Mouse (Mus musculus) MEL (cell line): ENCODE measurements around the gene Kynu. TPM values are rescaled to one million over a fixed set of nuclear protein-coding genes. Genes with fewer than 3 reads are reported as not detected.

ENCODE experiments used
- DNase-seq: peaks from one replicate; pipeline ENCODE4 v3.0.0; 2011; ENCODE audit warnings: low read depth, low spot score
- H3K27ac ChIP-seq: 2 replicates; pipeline ENCODE4 v1.5.1; 2012; ENCODE audit warnings: low read depth, mild to moderate bottlenecking, control low read depth, low read length, moderate library complexity; ENCODE audit not compliant: control insufficient read depth
- H3K27me3 ChIP-seq, 2 experiments: fragments of 150-350 bp in 1 of 2; sonication (generic) in 1 of 2; 2 replicates each; pipeline ENCODE4 v1.6.1; 2012; ENCODE audit warnings: low read length in 2 of 2, mild to moderate bottlenecking in 2 of 2, improper control_type of control experiment in 1 of 2, moderate library complexity in 1 of 2; ENCODE audit not compliant: insufficient read depth in 2 of 2, control insufficient read depth in 1 of 2
- H3K36me3 ChIP-seq, 2 experiments: 2 replicates each; pipeline ENCODE4 v1.6.1; 2012 to 2014; ENCODE audit warnings: low read length in 2 of 2, improper control_type of control experiment in 1 of 2, inconsistent platforms in 1 of 2, mild to moderate bottlenecking in 1 of 2; ENCODE audit not compliant: insufficient read depth in 2 of 2, control insufficient read depth in 1 of 2
- H3K4me1 ChIP-seq, 2 experiments: fragments of 150-350 bp in 1 of 2; sonication (generic) in 1 of 2; 2 replicates each; pipeline ENCODE4 v1.6.1; 2012; ENCODE audit warnings: low read length in 2 of 2, improper control_type of control experiment in 1 of 2, mild to moderate bottlenecking in 1 of 2; ENCODE audit not compliant: insufficient read depth in 2 of 2, control insufficient read depth in 1 of 2
- H3K4me3 ChIP-seq, 2 experiments: fragments of 150-350 bp in 1 of 2; sonication (generic) in 1 of 2; 2 replicates each; pipeline ENCODE4 v1.5.1; 2012; ENCODE audit warnings: low read depth in 2 of 2, low read length in 2 of 2, mild to moderate bottlenecking in 2 of 2, moderate library complexity in 2 of 2, control low read depth in 1 of 2, improper control_type of control experiment in 1 of 2; ENCODE audit not compliant: control insufficient read depth in 1 of 2, insufficient read depth in 1 of 2
- H3K79me2 ChIP-seq: 2 replicates; pipeline ENCODE4 v1.6.1; 2012; ENCODE audit warnings: mild to moderate bottlenecking, low read length, moderate library complexity; ENCODE audit not compliant: control insufficient read depth, poor library complexity, insufficient read depth
- H3K9ac ChIP-seq: 2 replicates; pipeline ENCODE4 v1.6.1; 2012; ENCODE audit warnings: low read depth, mild to moderate bottlenecking, control low read depth, low read length, moderate library complexity; ENCODE audit not compliant: control insufficient read depth, poor library complexity, severe bottlenecking
- H3K9me3 ChIP-seq: fragments of 150-350 bp; sonication (generic); replicated peaks from 2 replicates; pipeline ENCODE4 v1.6.1; 2012; ENCODE audit warnings: mild to moderate bottlenecking, low read length, improper control_type of control experiment, moderate library complexity; ENCODE audit not compliant: insufficient read depth
- CHD1 ChIP-seq: IDR thresholded peaks from 2 replicates; pipeline ENCODE4 v1.6.1; 2012; ENCODE audit warnings: low read depth, mild to moderate bottlenecking, inconsistent platforms, low read length, improper control_type of control experiment
- CHD2 ChIP-seq: IDR thresholded peaks from 2 replicates; pipeline ENCODE4 v1.6.1; 2011; ENCODE audit warnings: low read length, improper control_type of control experiment
- CTCF ChIP-seq, 3 experiments: IDR thresholded peaks in 2 of 3; conservative IDR thresholded peaks in 1 of 3; 2 replicates each; pipeline ENCODE4 v1.5.1; 2011 to 2012; ENCODE audit warnings: low read length in 3 of 3, low read depth in 2 of 3, mild to moderate bottlenecking in 2 of 3, improper control_type of control experiment in 1 of 3, inconsistent platforms in 1 of 3, mixed read lengths in 1 of 3, moderate library complexity in 1 of 3; ENCODE audit not compliant: control insufficient read depth in 1 of 3, insufficient read depth in 1 of 3, poor library complexity in 1 of 3, severe bottlenecking in 1 of 3
- E2F4 ChIP-seq: IDR thresholded peaks from 2 replicates; pipeline ENCODE4 v1.6.1; 2011; ENCODE audit warnings: low read depth, low read length, improper control_type of control experiment, borderline replicate concordance
- ELF1 ChIP-seq: IDR thresholded peaks from 2 replicates; pipeline ENCODE4 v1.6.1; 2014; ENCODE audit warnings: low read depth, mild to moderate bottlenecking, inconsistent platforms, low read length, improper control_type of control experiment, moderate library complexity
- EP300 ChIP-seq, 2 experiments: IDR thresholded peaks; 2 replicates each; pipeline ENCODE4 v1.6.1; 2011; ENCODE audit warnings: improper control_type of control experiment in 2 of 2, low read length in 2 of 2, low read depth in 1 of 2, mild to moderate bottlenecking in 1 of 2
- JUND ChIP-seq: IDR thresholded peaks from 2 replicates; pipeline ENCODE4 v1.6.1; 2011; ENCODE audit warnings: low read depth, mild to moderate bottlenecking, improper control_type of control experiment, low read length
- KAT2A ChIP-seq: conservative IDR thresholded peaks from 2 replicates; pipeline ENCODE4 v1.6.1; 2012; ENCODE audit warnings: low read depth, low read length, improper control_type of control experiment, inconsistent platforms
- MAX ChIP-seq: IDR thresholded peaks from 2 replicates; pipeline ENCODE4 v1.6.1; 2011; ENCODE audit warnings: low read length, improper control_type of control experiment
- MAZ ChIP-seq: IDR thresholded peaks from 2 replicates; pipeline ENCODE4 v1.6.1; 2012; ENCODE audit warnings: low read depth, mild to moderate bottlenecking, inconsistent platforms, low read length, improper control_type of control experiment
- MXI1 ChIP-seq: IDR thresholded peaks from 2 replicates; pipeline ENCODE4 v1.6.1; 2011; ENCODE audit warnings: mild to moderate bottlenecking, low read depth, low read length, improper control_type of control experiment
- MYC ChIP-seq: IDR thresholded peaks from 2 replicates; pipeline ENCODE4 v1.6.1; 2011; ENCODE audit warnings: low read depth, mild to moderate bottlenecking, low read length, improper control_type of control experiment, moderate library complexity
- NELFE ChIP-seq: IDR thresholded peaks from 2 replicates; pipeline ENCODE4 v1.6.1; 2011; ENCODE audit warnings: low read depth, low read length, improper control_type of control experiment
- NRF1 ChIP-seq: IDR thresholded peaks from 2 replicates; pipeline ENCODE4 v1.6.1; 2014; ENCODE audit warnings: low read depth, mild to moderate bottlenecking, inconsistent platforms, low read length, improper control_type of control experiment, moderate library complexity; ENCODE audit not compliant: poor library complexity, insufficient read depth, severe bottlenecking
- POLR2AphosphoS2 ChIP-seq: IDR thresholded peaks from 2 replicates; pipeline ENCODE4 v1.6.1; 2011; ENCODE audit warnings: low read length, improper control_type of control experiment
- POLR2AphosphoS5 ChIP-seq: IDR thresholded peaks from 2 replicates; pipeline ENCODE4 v1.6.1; 2012; ENCODE audit warnings: low read depth, borderline replicate concordance, mild to moderate bottlenecking, inconsistent platforms, low read length, moderate library complexity, mixed read lengths
- RAD21 ChIP-seq: IDR thresholded peaks from 2 replicates; pipeline ENCODE4 v1.6.1; 2011; ENCODE audit warnings: mild to moderate bottlenecking, low read depth, low read length, improper control_type of control experiment
- RCOR1 ChIP-seq: IDR thresholded peaks from 2 replicates; pipeline ENCODE4 v1.6.1; 2012; ENCODE audit warnings: low read depth, mild to moderate bottlenecking, inconsistent platforms, low read length, improper control_type of control experiment
- SIN3A ChIP-seq: IDR thresholded peaks from 2 replicates; pipeline ENCODE4 v1.6.1; 2012; ENCODE audit warnings: low read length, improper control_type of control experiment, inconsistent platforms
- SMC3 ChIP-seq: IDR thresholded peaks from 2 replicates; pipeline ENCODE4 v1.6.1; 2011; ENCODE audit warnings: low read depth, low read length, improper control_type of control experiment
- TAL1 ChIP-seq: IDR thresholded peaks from 2 replicates; pipeline ENCODE4 v1.6.1; 2012; ENCODE audit warnings: mild to moderate bottlenecking, inconsistent platforms, low read length, moderate library complexity, mixed read lengths
- TBP ChIP-seq: IDR thresholded peaks from 2 replicates; pipeline ENCODE4 v1.8.0; 2011; ENCODE audit warnings: low read depth, low read length, improper control_type of control experiment
- TCF12 ChIP-seq: IDR thresholded peaks from 2 replicates; pipeline ENCODE4 v1.6.1; 2014; ENCODE audit warnings: low read depth, mild to moderate bottlenecking, inconsistent platforms, low read length, improper control_type of control experiment, moderate library complexity
- UBTF ChIP-seq: IDR thresholded peaks from 2 replicates; pipeline ENCODE4 v1.6.1; 2012; ENCODE audit warnings: low read depth, mild to moderate bottlenecking, inconsistent platforms, low read length, improper control_type of control experiment, moderate library complexity, borderline replicate concordance; ENCODE audit not compliant: insufficient read depth
- USF1 ChIP-seq: IDR thresholded peaks from 2 replicates; pipeline ENCODE4 v1.6.1; 2014; ENCODE audit warnings: low read depth, mild to moderate bottlenecking, inconsistent platforms, low read length, improper control_type of control experiment, moderate library complexity
- USF2 ChIP-seq, 2 experiments: IDR thresholded peaks; 2 replicates each; pipeline ENCODE4 v1.6.1; 2011 to 2012; ENCODE audit warnings: improper control_type of control experiment in 2 of 2, low read length in 2 of 2, borderline replicate concordance in 1 of 2, inconsistent platforms in 1 of 2, low read depth in 1 of 2, mild to moderate bottlenecking in 1 of 2; ENCODE audit not compliant: insufficient read depth in 1 of 2
- polyA plus RNA-seq, 2 experiments: library from polyadenylated mRNA; stranded (reverse) in 1 of 2; unstranded in 1 of 2; fragments of >175 nt in 1 of 2; fragments of >200 nt in 1 of 2; gene quantifications; 2 replicates each; pipeline versions ENCODE4 v1.2.1 to v1.2.4; 2012; ENCODE audit warnings: low replicate concordance in 2 of 2, low read depth in 1 of 2; ENCODE audit not compliant: insufficient read length in 2 of 2, insufficient read depth in 1 of 2, missing spikeins in 1 of 2
- total RNA-seq: library from RNA; depleted of rRNA; stranded (reverse); fragments of 300-350 nt; gene quantifications from 2 replicates; pipeline ENCODE4 v1.2.3, GENCODE M21; 2012

Gene Kynu
- total and polyA plus RNA-seq, 3 experiments, result 0.04 TPM; not detected in 2

DNA sequence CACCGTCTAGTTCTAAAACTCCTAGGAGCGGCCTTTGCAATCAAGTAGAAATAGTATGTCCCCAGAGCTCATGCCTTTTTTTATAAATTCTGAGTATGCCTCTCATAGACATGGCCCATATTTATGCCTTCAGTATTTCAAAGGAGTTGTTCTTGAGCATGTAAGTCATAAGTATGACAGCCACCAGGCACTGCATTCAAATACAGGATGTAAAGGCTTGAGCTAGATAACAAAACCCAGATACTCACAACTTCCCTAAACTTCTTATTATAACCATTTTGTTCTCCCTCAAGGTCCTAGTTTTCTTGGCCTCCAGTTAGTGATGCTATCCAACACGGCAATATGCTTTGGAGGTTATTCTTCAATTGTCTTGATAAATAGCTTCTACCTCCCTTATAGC, 12.5 kb upstream of the Kynu start:
- TF ChIP-seq USF1, result no peak
- TF ChIP-seq NELFE, result no peak
- Histone ChIP-seq H3K79me2 (no peaks in the 10 kb centered on the region), H3K4me3 (no peak overlapping the region), H3K4me1 (no peaks in the 10 kb centered on the region), H3K27me3 (no peaks in the 10 kb centered on the region), H3K36me3 (no peaks in the 10 kb centered on the region), H3K27ac (no peak overlapping the region), H3K9me3 (no peaks in the 10 kb centered on the region), H3K9ac (no peak overlapping the region)
- DNase-seq, result peak; percentile 40

DNA sequence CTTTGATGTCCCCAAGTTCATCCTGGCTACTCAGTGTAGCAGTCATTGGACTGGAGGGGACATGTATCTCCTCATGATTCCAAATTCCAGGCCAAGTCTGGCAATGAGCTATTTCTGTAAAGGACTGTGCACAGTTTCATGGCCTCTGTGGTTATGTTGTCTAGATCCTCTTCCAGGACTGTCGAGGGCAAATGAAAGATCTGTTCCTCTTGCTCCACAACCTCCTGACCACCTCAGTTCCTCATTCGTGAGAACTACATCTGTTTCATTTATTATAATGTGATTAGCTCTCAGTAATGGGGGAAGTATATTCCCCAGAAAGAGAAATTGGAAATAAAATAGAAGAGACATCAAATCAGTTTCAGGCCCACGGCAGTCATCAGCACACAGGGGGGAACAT, 9.5 kb upstream of the Kynu start:
- no peaks in the 10 kb centered on the region for H3K36me3 ChIP-seq
- no peaks in the 10 kb centered on the region for H3K9me3 ChIP-seq
- no peaks in the 10 kb centered on the region for H3K27me3 ChIP-seq
- H3K27ac ChIP-seq, result no peak overlapping the region
- no peak overlapping the region for H3K9ac ChIP-seq
- TF ChIP-seq SIN3A (no peak), USF1 (no peak), ELF1 (no peak), CHD2 (no peak), MYC (no peak), JUND (no peak), E2F4 (no peak), RCOR1 (no peak), KAT2A (no peak), MAZ (no peak), EP300 (IDR thresholded peaks at IDR 0.05; ENCODE audit: low read depth in 1 of 2, low read length in 2 of 2) (no peak), RAD21 (no peak), NELFE (no peak), POLR2AphosphoS5 (no peak), UBTF (no peak), TAL1 (no peak)
- H3K79me2 ChIP-seq, result no peaks in the 10 kb centered on the region
- no peak overlapping the region for H3K4me3 ChIP-seq
- peak; percentile 11 for DNase-seq
- H3K4me1 ChIP-seq, result no peaks in the 10 kb centered on the region

DNA sequence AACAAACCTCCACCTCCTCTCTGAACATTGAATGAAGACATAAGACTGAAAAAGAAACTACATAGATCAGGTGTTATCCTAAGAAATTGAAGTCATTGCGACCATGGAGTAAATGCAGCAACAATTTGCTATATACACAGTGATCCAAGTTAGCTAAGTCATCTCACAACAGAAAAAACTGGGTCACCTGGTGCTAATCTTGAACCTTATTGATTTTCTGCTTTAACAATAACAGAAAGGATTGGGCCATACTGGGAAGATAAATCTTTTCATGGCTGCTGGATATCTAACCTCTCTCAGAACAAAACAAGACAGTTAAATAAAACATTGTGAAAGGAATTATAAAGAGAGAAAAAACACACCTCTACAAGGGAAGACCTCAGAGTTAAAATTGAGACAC, 8.7 kb upstream of the Kynu start:
- no peak overlapping the region for H3K4me3 ChIP-seq
- no peak overlapping the region for H3K9ac ChIP-seq
- H3K36me3 ChIP-seq, result no peaks in the 10 kb centered on the region
- H3K27me3 ChIP-seq, result no peaks in the 10 kb centered on the region
- H3K27ac ChIP-seq, result no peak overlapping the region
- DNase-seq, result no peak
- no peaks in the 10 kb centered on the region for H3K79me2 ChIP-seq
- H3K4me1 ChIP-seq, result no peaks in the 10 kb centered on the region
- no peak for TF ChIP-seq KAT2A
- TF ChIP-seq USF1, result no peak
- no peak for TF ChIP-seq RCOR1
- no peak for TF ChIP-seq NRF1
- no peak for TF ChIP-seq CTCF (IDR thresholded peaks at IDR 0.05 in 2 of 3, conservative IDR thresholded peaks at IDR 0.05 in 1 of 3; ENCODE audit: control insufficient read depth in 1 of 3, insufficient read depth in 1 of 3, low read depth in 2 of 3, low read length in 3 of 3, poor library complexity in 1 of 3, severe bottlenecking in 1 of 3)
- no peak for TF ChIP-seq TAL1
- TF ChIP-seq TCF12, result no peak
- no peak for TF ChIP-seq SMC3
- TF ChIP-seq MAX, result no peak
- no peak for TF ChIP-seq MXI1
- no peak for TF ChIP-seq CHD1
- no peak for TF ChIP-seq RAD21
- no peak for TF ChIP-seq POLR2AphosphoS2
- TF ChIP-seq EP300 (IDR thresholded peaks at IDR 0.05; ENCODE audit: low read depth in 1 of 2, low read length in 2 of 2), result no peak
- no peak for TF ChIP-seq MAZ
- TF ChIP-seq USF2 (IDR thresholded peaks at IDR 0.05; ENCODE audit: borderline replicate concordance in 1 of 2, insufficient read depth in 1 of 2, low read depth in 1 of 2, low read length in 2 of 2), result no peak
- no peak for TF ChIP-seq POLR2AphosphoS5
- TF ChIP-seq TBP, result no peak
- TF ChIP-seq JUND, result no peak
- H3K9me3 ChIP-seq, result no peaks in the 10 kb centered on the region
